Mouse (Mus musculus) neural tube, embryonic 12.5 days (tissue): ENCODE data around the gene Nudt9. TPM values are rescaled to one million over a fixed set of nuclear protein-coding genes. Genes with fewer than 3 reads are reported as not detected.

ENCODE experiments used
- ATAC-seq: fragments of 200-750 bp; cut with Nextera tagmentation; 2 replicates; pipeline ENCODE4 v1.8.0; 2017; ENCODE audit warnings: low read depth, mild to moderate bottlenecking, moderate TSS enrichment, moderate library complexity; ENCODE audit not compliant: low FRiP score
- H3K27ac ChIP-seq: fragments of 300-500 bp; sonication (generic); 2 replicates; pipeline ENCODE4 v1.5.1; 2016
- H3K27me3 ChIP-seq: fragments of 300-500 bp; sonication (generic); replicated peaks from 2 replicates; pipeline ENCODE4 v1.6.1; 2016; ENCODE audit warnings: mild to moderate bottlenecking
- H3K36me3 ChIP-seq: fragments of 300-500 bp; sonication (generic); 2 replicates; pipeline ENCODE4 v1.6.1; 2016; ENCODE audit warnings: mild to moderate bottlenecking
- H3K4me1 ChIP-seq: fragments of 300-500 bp; sonication (generic); 2 replicates; pipeline ENCODE4 v1.6.1; 2016
- H3K4me2 ChIP-seq: fragments of 300-500 bp; sonication (generic); replicated peaks from 2 replicates; pipeline ENCODE4 v1.6.1; 2016; ENCODE audit warnings: mild to moderate bottlenecking
- H3K4me3 ChIP-seq: fragments of 300-500 bp; sonication (generic); 2 replicates; pipeline ENCODE4 v1.5.1; 2016
- H3K9ac ChIP-seq: fragments of 300-500 bp; sonication (generic); 2 replicates; pipeline ENCODE4 v1.6.1; 2016; ENCODE audit warnings: mild to moderate bottlenecking
- H3K9me3 ChIP-seq: fragments of 300-500 bp; sonication (generic); 2 replicates; pipeline ENCODE4 v1.6.1; 2016; ENCODE audit warnings: mild to moderate bottlenecking
- WGBS: fragments of 180-500 bp; shearing (Covaris S2); methylation state at CpG from one replicate; pipeline ENCODE4 v1.1.7; 2016; 5-methylcytosine and 5-hydroxymethylcytosine counted together
- polyA plus RNA-seq: library from polyadenylated mRNA; unstranded; fragments of >200 nt; fragmentation: Nextera tagmentation; extraction: Ambion mirVana; gene quantifications from 2 replicates; pipeline ENCODE4 v1.2.1, GENCODE M21; 2016

Gene Nudt9
- polyA plus RNA-seq: 78.1 and 81.7 TPM in 2 replicates

DNA sequence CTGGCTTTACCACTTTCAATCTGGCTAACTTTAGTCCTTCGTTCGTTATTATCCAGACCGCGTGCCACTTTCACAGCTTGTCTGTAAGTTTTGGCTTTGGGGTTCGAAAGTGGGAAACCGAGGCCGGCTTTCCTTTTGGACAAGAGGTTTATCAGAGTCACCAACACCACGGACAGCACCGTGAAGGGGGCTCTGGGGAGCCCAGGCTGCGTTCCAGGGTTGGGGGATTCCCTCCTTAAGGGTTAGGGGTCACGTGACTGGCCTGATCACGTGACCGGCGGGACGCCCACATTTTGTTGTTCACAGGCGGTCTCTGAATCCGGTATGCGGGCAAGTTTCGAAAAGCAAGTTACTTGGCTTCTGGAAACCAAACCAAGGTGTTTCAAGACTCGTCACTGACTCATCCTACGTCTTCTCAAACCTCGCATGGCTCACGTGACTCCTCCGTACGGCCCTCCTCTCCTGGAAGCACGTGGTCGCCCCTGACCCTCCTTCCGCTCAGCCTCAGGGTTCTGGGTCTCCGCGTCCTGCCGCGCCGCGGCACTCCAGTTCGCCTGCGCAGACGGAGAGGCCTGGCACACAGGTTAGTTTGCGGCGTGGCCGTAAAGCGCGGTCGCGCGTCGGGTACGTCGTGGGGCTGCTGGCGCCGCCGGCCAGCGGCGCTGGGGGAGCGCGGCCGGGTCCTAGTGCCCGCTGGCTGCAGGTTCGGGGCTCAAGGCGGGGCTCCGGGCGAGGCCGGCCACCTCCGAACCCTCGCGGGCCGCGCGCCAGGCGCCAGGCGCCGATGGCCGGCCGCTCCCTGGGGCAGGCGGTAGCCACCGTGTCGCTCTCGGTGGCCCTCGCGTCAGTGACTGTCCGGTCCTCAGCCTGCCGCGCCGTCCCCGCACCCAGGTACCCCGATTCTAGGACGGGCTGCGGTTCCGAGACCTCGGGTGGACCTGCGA, at the start of gene Nudt9:
Gene Nudt9 (plus strand): TSS at position 51 of the 944 bp plus-strand sequence.
- Histone ChIP-seq H3K9ac (peak within 1 kb of the TSS; percentile 80), H3K4me1 (peaks cover 12% of the 10 kb centered on the region), H3K27me3 (no peaks in the 10 kb centered on the region), H3K27ac (peak within 1 kb of the TSS; percentile 37; the same call in 1 of the 2 replicates), H3K4me3 (peak within 1 kb of the TSS; percentile 69), H3K36me3 (peaks cover 11% of the 10 kb centered on the region), H3K9me3 (no peaks in the 10 kb centered on the region), H3K4me2 (peak within 1 kb of the TSS; percentile 68)
- peak; percentile 99 for ATAC-seq
- 6% methylated on average over 90 of the region's 90 CpGs for WGBS

DNA sequence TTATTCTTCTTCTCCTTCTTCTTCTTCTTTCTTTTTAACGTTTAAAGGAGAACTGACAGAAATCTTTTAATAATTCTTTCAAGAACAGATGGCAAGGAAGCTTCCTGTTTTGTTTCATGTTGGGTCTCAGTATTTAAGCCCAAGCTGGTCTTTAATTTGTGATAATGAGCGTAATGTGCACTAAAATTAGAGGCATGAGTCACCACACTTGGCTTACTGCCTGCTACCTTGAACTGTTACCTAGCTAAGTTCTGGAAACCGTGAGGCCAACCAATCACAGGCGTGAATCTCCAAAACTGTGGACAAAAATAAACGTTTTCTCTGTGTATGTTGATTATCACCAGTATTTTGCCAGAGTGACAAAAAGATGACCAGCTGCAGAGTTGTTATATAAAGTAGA, 47.4 kb upstream of the Nudt9 start:
- no peak overlapping the region for H3K4me3 ChIP-seq
- H3K27ac ChIP-seq: no peak overlapping the region
- H3K9me3 ChIP-seq: no peaks in the 10 kb centered on the region
- no peaks in the 10 kb centered on the region for H3K27me3 ChIP-seq
- no peak overlapping the region for H3K4me2 ChIP-seq
- 84% methylated on average over 5 of the region's 5 CpGs for WGBS
- no peaks in the 10 kb centered on the region for H3K4me1 ChIP-seq
- no peak overlapping the region for H3K9ac ChIP-seq
- ATAC-seq: no peak
- H3K36me3 ChIP-seq: no peaks in the 10 kb centered on the region

DNA sequence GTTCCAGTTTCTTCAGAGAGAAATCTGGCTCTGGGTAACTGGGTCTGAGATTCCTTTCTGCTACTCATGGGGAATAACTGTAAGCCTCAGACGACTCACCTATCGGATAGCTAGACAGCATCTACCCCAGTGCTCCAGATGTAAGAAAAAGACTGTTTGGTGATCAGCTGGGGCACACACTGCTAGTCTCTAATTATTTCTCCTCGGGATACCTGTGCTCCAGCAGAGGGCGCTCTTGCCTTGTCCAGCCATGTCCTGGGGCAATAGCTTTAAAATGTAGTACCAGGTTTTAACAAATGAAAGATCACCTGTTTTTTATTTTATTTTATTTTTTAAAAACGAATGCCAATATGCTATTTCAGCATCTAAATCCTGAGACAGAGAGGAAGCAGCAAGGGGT, 46.4 kb upstream of the Nudt9 start:
- no peaks in the 10 kb centered on the region for H3K27me3 ChIP-seq
- H3K36me3 ChIP-seq: no peaks in the 10 kb centered on the region
- H3K4me2 ChIP-seq: no peak overlapping the region
- no peak overlapping the region for H3K27ac ChIP-seq
- peak; percentile 21; the same call in 1 of the 2 replicates for ATAC-seq
- no peak overlapping the region for H3K4me3 ChIP-seq
- WGBS: 7% methylated on average over 5 of the region's 5 CpGs
- no peaks in the 10 kb centered on the region for H3K4me1 ChIP-seq
- no peak overlapping the region for H3K9ac ChIP-seq
- H3K9me3 ChIP-seq: no peaks in the 10 kb centered on the region

DNA sequence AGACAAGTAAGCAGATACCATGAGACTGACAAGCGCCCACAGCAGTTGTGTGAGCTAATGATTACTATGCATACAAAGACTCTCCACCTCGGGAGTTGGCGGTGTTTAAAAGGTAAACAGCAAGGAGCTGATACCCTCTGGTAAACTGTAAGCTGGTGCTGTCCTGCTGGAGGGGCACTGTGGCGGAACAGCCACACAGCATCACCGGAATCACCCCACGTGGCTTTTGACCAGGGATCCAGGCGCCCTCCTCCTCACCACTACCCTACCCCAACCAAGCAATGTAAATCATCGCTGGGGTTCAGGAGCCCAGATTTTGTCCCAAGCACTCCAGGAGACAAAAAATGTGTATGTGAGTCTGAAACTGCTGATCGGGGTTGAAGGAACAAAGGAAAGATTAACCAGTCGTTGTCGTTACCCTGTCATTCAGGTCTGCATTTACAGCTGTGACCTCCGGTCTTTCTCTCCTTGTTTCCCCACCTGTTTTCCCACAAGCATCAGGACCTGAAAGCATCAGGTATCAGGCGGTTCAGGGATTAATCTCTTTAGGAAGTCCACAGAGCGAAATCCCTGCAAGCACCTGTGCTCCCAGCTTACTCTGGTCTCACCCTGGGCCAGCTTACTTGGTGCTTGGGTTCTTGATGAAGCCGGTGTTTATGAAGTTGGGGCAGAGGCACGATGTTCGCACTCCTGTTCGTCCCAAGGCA, 43.4 kb upstream of the Nudt9 start:
- Histone ChIP-seq H3K36me3 (no peaks in the 10 kb centered on the region), H3K4me1 (no peaks in the 10 kb centered on the region), H3K27ac (no peak overlapping the region), H3K27me3 (no peaks in the 10 kb centered on the region), H3K4me3 (no peak overlapping the region), H3K9me3 (no peaks in the 10 kb centered on the region), H3K9ac (peak overlapping the region; percentile 5; the same call in 1 of the 2 replicates), H3K4me2 (peak overlapping the region; percentile 42)
- 25% methylated on average over 18 of the region's 18 CpGs for WGBS
- no peak for ATAC-seq

DNA sequence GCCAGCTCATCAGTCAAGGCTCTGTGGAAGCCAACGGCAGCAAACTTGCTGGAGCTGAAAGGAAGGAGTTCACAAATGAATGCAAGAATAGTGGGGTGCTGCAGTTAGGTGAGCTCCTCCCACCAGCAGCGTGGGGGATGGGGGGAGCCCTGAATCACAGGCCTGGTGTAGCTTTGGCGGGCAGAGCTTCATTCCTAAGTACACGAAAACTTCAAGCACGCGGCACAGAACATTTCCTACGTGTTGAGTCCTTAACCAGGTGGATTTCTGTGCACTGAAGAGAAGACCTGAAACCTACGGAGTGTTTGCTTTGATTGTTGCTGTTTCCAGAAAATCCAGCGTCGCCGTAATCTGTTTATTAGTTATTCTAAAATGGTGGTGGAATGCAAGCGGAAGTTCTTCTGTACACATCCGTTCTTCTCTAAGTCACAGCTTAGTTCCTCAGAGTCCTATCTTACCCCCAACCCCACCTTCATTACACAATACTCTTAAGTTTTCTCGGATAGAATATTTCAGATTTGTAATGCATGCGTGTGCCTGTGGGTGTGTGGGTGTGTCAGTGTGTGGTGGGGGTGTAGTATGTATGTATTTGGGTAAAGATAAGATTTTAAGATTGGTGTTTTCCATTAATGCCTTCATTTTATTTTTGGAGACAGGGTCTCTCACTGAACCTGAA, 42.7 kb upstream of the Nudt9 start:
- no peaks in the 10 kb centered on the region for H3K27me3 ChIP-seq
- WGBS: 57% methylated on average over 15 of the region's 15 CpGs
- H3K4me2 ChIP-seq: peak overlapping the region; percentile 42
- no peak overlapping the region for H3K27ac ChIP-seq
- no peak for ATAC-seq
- no peaks in the 10 kb centered on the region for H3K9me3 ChIP-seq
- no peaks in the 10 kb centered on the region for H3K4me1 ChIP-seq
- no peaks in the 10 kb centered on the region for H3K36me3 ChIP-seq
- H3K9ac ChIP-seq: no peak overlapping the region
- H3K4me3 ChIP-seq: no peak overlapping the region

DNA sequence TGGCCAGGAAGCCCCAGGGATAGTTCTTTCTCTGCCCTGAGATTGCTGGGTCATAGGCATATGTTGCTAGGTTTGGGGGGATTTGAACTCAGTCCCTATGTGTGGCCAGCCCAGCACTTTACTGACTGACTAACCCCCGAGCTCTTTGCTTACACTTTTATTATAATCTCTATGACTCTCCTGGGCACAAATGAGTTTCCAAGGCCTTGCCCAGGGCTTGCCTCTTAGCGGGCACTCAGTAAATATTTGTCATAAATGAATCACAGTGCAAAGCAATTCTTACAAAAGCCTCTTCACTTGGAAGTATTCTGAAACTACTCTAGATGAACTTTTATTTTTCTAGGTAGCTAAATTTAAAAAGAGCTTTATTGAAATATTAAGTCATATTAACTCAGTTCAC, 42.2 kb upstream of the Nudt9 start:
- H3K9ac ChIP-seq: no peak overlapping the region
- no peaks in the 10 kb centered on the region for H3K36me3 ChIP-seq
- 83% methylated on average over 2 of the region's 2 CpGs for WGBS
- H3K9me3 ChIP-seq: no peaks in the 10 kb centered on the region
- H3K4me3 ChIP-seq: no peak overlapping the region
- H3K27ac ChIP-seq: no peak overlapping the region
- no peak overlapping the region for H3K4me2 ChIP-seq
- no peak for ATAC-seq
- no peaks in the 10 kb centered on the region for H3K27me3 ChIP-seq
- H3K4me1 ChIP-seq: no peaks in the 10 kb centered on the region

DNA sequence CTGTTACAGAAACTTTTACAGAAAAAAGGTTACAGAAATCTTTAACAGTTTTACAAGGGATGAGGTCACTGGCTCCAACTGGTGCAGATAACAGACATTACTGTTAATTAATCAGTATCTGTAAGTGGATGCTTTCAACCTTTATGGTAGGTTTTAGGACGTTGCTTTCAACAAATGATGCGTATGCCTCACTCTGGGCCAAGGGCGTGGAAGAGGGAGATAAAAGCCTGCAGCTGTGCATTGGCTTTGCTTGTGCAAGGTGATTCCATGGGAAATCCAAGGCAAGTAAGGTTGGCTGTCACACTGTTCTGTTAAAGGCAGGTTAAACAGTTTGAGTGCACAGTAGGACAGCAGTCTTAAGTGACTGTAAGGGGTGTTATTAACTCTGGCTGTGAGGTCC, 39.3 kb upstream of the Nudt9 start:
- no peak overlapping the region for H3K27ac ChIP-seq
- no peak overlapping the region for H3K9ac ChIP-seq
- H3K36me3 ChIP-seq: no peaks in the 10 kb centered on the region
- H3K4me3 ChIP-seq: no peak overlapping the region
- H3K27me3 ChIP-seq: no peaks in the 10 kb centered on the region
- WGBS: 70% methylated on average over 3 of the region's 3 CpGs
- no peaks in the 10 kb centered on the region for H3K4me1 ChIP-seq
- no peaks in the 10 kb centered on the region for H3K9me3 ChIP-seq
- ATAC-seq: no peak
- H3K4me2 ChIP-seq: no peak overlapping the region

DNA sequence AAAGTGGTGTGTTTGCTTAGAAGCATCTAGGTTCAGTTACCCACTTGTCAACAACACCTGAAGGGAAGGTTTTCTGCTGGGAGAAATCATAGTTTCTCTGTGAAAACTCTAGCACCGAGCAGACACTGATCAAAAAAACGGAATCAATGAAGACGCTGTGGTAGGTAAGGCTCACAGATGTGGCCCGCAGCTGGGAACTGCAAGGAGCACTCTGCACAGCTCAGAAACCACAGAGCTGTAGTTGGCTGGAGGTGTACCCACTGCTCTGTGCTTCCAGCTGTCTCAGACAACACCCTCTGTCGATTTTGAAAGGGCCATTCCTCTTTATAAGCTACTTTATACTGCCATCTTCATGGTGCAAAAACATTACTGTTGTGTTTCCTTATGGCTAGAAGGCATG, 38.3 kb upstream of the Nudt9 start:
- 78% methylated on average over 5 of the region's 5 CpGs for WGBS
- Histone ChIP-seq H3K9ac (no peak overlapping the region), H3K9me3 (no peaks in the 10 kb centered on the region), H3K27me3 (no peaks in the 10 kb centered on the region), H3K4me2 (no peak overlapping the region), H3K4me3 (no peak overlapping the region), H3K4me1 (no peaks in the 10 kb centered on the region), H3K27ac (no peak overlapping the region), H3K36me3 (no peaks in the 10 kb centered on the region)
- ATAC-seq: no peak

DNA sequence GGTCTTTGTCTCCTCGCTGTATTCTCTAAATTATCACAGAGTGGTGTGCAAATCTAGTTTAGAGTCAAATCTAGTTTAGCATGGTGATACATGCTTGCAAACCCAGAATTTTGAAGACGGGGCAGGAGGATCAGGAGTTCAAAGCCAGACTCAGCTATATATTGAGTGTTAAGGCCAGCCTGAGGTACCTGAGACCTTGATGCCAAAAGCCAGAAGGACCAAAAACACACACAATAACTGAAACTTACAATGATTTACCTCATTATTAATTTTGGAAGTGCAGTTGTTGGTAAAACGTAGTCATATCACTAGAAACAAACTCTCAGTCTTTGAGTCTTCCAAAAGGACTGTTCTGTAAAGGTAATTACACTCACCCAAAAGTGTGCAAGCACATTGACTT, 36.7 kb upstream of the Nudt9 start:
- H3K4me3 ChIP-seq: no peak overlapping the region
- H3K27ac ChIP-seq: no peak overlapping the region
- no peak overlapping the region for H3K9ac ChIP-seq
- WGBS: 90% methylated on average over 3 of the region's 3 CpGs
- no peaks in the 10 kb centered on the region for H3K36me3 ChIP-seq
- no peak overlapping the region for H3K4me2 ChIP-seq
- H3K27me3 ChIP-seq: no peaks in the 10 kb centered on the region
- no peaks in the 10 kb centered on the region for H3K4me1 ChIP-seq
- no peaks in the 10 kb centered on the region for H3K9me3 ChIP-seq
- ATAC-seq: no peak

DNA sequence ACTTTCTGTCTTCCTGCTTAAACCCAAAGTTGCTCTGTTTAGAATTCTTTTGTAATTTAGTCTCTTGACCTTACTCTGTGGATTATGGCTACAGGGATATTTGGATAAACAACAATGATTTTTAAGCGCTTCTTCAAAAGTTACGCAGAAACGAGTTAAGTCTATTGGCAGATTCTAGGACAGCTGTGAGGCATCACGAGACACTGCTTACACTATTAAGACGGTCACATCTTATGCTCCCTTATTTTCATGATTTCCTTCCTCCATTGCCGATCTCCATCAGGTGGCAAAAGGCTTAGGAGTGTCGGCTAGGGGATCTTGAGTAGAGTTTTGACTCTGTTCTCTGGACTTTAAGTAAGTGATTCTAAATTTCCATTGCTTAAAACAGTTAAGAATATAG, 35.8 kb upstream of the Nudt9 start:
- no peak overlapping the region for H3K27ac ChIP-seq
- no peaks in the 10 kb centered on the region for H3K27me3 ChIP-seq
- H3K9ac ChIP-seq: no peak overlapping the region
- ATAC-seq: no peak
- WGBS: 94% methylated on average over 7 of the region's 7 CpGs
- H3K36me3 ChIP-seq: no peaks in the 10 kb centered on the region
- no peak overlapping the region for H3K4me2 ChIP-seq
- H3K4me3 ChIP-seq: no peak overlapping the region
- H3K4me1 ChIP-seq: no peaks in the 10 kb centered on the region
- no peaks in the 10 kb centered on the region for H3K9me3 ChIP-seq

DNA sequence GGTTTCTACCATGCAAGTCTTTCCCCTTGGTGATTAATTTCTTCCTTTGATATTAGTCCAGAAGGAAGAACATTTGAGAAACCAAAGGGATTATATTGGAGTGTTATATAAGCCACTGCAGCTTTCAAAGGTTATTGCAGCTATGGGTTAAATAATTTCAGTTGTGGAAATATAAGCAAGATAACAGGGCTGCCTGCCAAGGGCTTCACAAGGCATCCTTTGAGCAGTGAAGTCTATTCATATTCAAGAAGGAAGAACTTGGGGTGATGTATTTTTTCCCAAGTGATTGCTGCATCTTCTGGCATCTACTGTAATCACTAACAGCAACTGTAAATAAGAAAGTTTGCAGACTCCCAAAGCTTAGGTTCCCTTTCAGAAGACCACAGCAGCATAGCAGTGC, 34.7 kb upstream of the Nudt9 start:
- no peak overlapping the region for H3K4me2 ChIP-seq
- no peak overlapping the region for H3K4me3 ChIP-seq
- H3K36me3 ChIP-seq: no peaks in the 10 kb centered on the region
- ATAC-seq: no peak
- H3K27me3 ChIP-seq: no peaks in the 10 kb centered on the region
- no peaks in the 10 kb centered on the region for H3K9me3 ChIP-seq
- H3K9ac ChIP-seq: no peak overlapping the region
- no peaks in the 10 kb centered on the region for H3K4me1 ChIP-seq
- H3K27ac ChIP-seq: no peak overlapping the region
